ENCODE assay signal across 10 mouse cellular contexts in the genomic region with DNA sequence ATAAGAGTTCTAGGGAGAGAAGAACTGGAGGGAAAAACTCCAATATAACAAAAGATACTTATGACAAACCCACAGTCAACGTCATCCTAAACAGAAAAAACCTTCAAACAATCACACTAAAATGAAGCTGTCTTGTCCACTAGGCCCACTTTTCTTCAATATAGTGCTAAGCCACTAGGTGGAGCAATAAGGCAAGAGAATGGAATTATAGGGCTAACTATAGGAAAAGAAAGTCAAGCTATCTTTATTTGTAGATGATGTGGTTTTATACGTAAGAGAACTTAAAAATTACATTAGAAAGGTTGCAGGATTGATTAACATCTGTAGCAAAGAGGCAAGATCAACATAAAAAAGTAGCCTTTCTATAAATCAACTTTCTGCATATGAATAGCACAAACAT.
DNase-seq lines count a peak whose midpoint lies in the region; ATAC-seq and TF ChIP-seq lines count a peak whose summit lies in the region.
"Had no signal": no experiment of that assay in that cellular context is flagged by ENCODE, and none has a peak within 500 bp of the region (broad histone marks: within the 10 kb centered on the region; RNA-seq: fewer than 3 reads in every experiment).

No protein-coding gene starts in this region.

- H3K4me3 ChIP-seq in embryonic facial prominence, embryonic 11.5 days (ENCODE audit: low read depth, low read length), result no peak overlapping the region
- H3K4me3 ChIP-seq in embryonic facial prominence, embryonic 10.5 days, result no peak overlapping the region
- no peak overlapping the region for H3K4me3 ChIP-seq in hindbrain, postnatal 0 days (ENCODE audit: low read length)
- H3K4me3 ChIP-seq: megakaryocyte, embryonic 14.5 days had no signal

- peak; percentile 81 for TF ChIP-seq CTCF in hindbrain, postnatal 0 days (IDR thresholded peaks at IDR 0.05; ENCODE audit: low read depth)

- 27% methylated on average over 2 of the region's 2 CpGs for WGBS in embryonic facial prominence, embryonic 11.5 days
- 37% methylated on average over 2 of the region's 2 CpGs for WGBS in embryonic facial prominence, embryonic 10.5 days
- 14% methylated on average over 2 of the region's 2 CpGs for WGBS in hindbrain, postnatal 0 days

- H3K36me3 ChIP-seq in embryonic facial prominence, embryonic 11.5 days (replicated peaks; ENCODE audit: control insufficient read depth, insufficient read depth, low read depth, low read length), result no peaks in the 10 kb centered on the region
- no peaks in the 10 kb centered on the region for H3K36me3 ChIP-seq in embryonic facial prominence, embryonic 10.5 days (replicated peaks)
- H3K36me3 ChIP-seq in hindbrain, postnatal 0 days (ENCODE audit: insufficient read depth, low read length), result no peaks in the 10 kb centered on the region

- no peak overlapping the region for H3K9ac ChIP-seq in embryonic facial prominence, embryonic 11.5 days (replicated peaks; ENCODE audit: low read length)
- no peak overlapping the region for H3K9ac ChIP-seq in hindbrain, postnatal 0 days (replicated peaks; ENCODE audit: low read length)

- no peak overlapping the region for H3K4me2 ChIP-seq in embryonic facial prominence, embryonic 11.5 days (ENCODE audit: low read depth, low read length)
- H3K4me2 ChIP-seq in hindbrain, postnatal 0 days (ENCODE audit: low read depth, low read length), result no peak overlapping the region

- no peak overlapping the region for H3K27ac ChIP-seq in embryonic facial prominence, embryonic 11.5 days (replicated peaks; ENCODE audit: low read depth, low read length)
- H3K27ac ChIP-seq in embryonic facial prominence, embryonic 10.5 days (replicated peaks), result no peak overlapping the region
- no peak overlapping the region for H3K27ac ChIP-seq in hindbrain, postnatal 0 days

- no peaks in the 10 kb centered on the region for H3K9me3 ChIP-seq in embryonic facial prominence, embryonic 11.5 days (replicated peaks; ENCODE audit: control insufficient read depth, low read length)
- no peaks in the 10 kb centered on the region for H3K9me3 ChIP-seq in embryonic facial prominence, embryonic 10.5 days
- no peaks in the 10 kb centered on the region for H3K9me3 ChIP-seq in hindbrain, postnatal 0 days (ENCODE audit: low read length)
- H3K9me3 ChIP-seq: megakaryocyte, embryonic 14.5 days had no signal

- ATAC-seq in embryonic facial prominence, embryonic 11.5 days (replicated peaks; ENCODE audit: insufficient number of reproducible peaks, low FRiP score, low TSS enrichment, low read depth), result no peak
- ATAC-seq in hindbrain, postnatal 0 days, result peak; percentile 66; the same call in 1 of the 2 replicates
- ATAC-seq: Patski had no signal

- H3K27me3 ChIP-seq in embryonic facial prominence, embryonic 11.5 days (ENCODE audit: control insufficient read depth, insufficient read depth, low read length), result no peaks in the 10 kb centered on the region
- no peaks in the 10 kb centered on the region for H3K27me3 ChIP-seq in embryonic facial prominence, embryonic 10.5 days (replicated peaks; ENCODE audit: low read depth, poor library complexity, severe bottlenecking)
- H3K27me3 ChIP-seq in hindbrain, postnatal 0 days (ENCODE audit: insufficient read depth, low read length), result no peaks in the 10 kb centered on the region
- H3K27me3 ChIP-seq: megakaryocyte, embryonic 14.5 days; Patski had no signal

- peak; percentile 66 for DNase-seq in embryonic facial prominence, embryonic 11.5 days (ENCODE audit: low spot score)
- no peak for DNase-seq in embryonic facial prominence, embryonic 10.5 days (ENCODE audit: low spot score)
- DNase-seq in left cerebral cortex, adult 18-20 months (ENCODE audit: low spot score in 2 of 2), result peak; percentile 8 to 18
- DNase-seq in left cerebral cortex, postnatal 4 days, result no peak
- peak; percentile 67 for DNase-seq in NIH3T3 (ENCODE audit: low read depth)
- DNase-seq in hindbrain, postnatal 0 days (ENCODE audit: low spot score), result peak; percentile 77
- no peak for DNase-seq in testis, postnatal 10 days (ENCODE audit: low spot score)
- DNase-seq in testis, postnatal 14 days (ENCODE audit: low spot score), result no peak

- intact Hi-C loops in left cerebral cortex, postnatal 4 days (cut with DNase I), result no loop called here

- no peaks in the 10 kb centered on the region for H3K4me1 ChIP-seq in embryonic facial prominence, embryonic 11.5 days (ENCODE audit: control insufficient read depth, insufficient read depth, low read length)
- no peaks in the 10 kb centered on the region for H3K4me1 ChIP-seq in embryonic facial prominence, embryonic 10.5 days
- no peaks in the 10 kb centered on the region for H3K4me1 ChIP-seq in hindbrain, postnatal 0 days (ENCODE audit: insufficient read depth, low read length)
- H3K4me1 ChIP-seq: megakaryocyte, embryonic 14.5 days had no signal

Comparison
In these comparisons a context has a peak if more than half of its experiments do, and no peak if none do; other contexts are left out.
1. DNase-seq: peak in embryonic facial prominence, embryonic 11.5 days (single experiment), left cerebral cortex, adult 18-20 months (2 of 2), NIH3T3 (single experiment) and hindbrain, postnatal 0 days (single experiment); none in embryonic facial prominence, embryonic 10.5 days (single experiment), left cerebral cortex, postnatal 4 days (single experiment), testis, postnatal 10 days (single experiment) and testis, postnatal 14 days (single experiment).